Mouse (Mus musculus) midbrain, embryonic 11.5 days (tissue): Measurements from ENCODE around the gene Ehmt2. TPM values are rescaled to one million over a fixed set of nuclear protein-coding genes. Genes with fewer than 3 reads are reported as not detected.

Experiments used
- ATAC-seq: fragments of 200-750 bp; cut with Nextera tagmentation; 2 replicates; pipeline ENCODE4 v1.8.0; 2017; ENCODE audit warnings: moderate TSS enrichment, moderate library complexity; ENCODE audit not compliant: low FRiP score
- DNase-seq: peaks from one replicate; pipeline ENCODE4 v3.0.0; 2015; ENCODE audit warnings: low spot score; ENCODE audit errors: missing footprints
- H3K27ac ChIP-seq: fragments of 300-500 bp; sonication (generic); 2 replicates; pipeline ENCODE4 v1.5.1; 2014; ENCODE audit warnings: low read depth, low read length
- H3K27me3 ChIP-seq: fragments of 300-500 bp; sonication (generic); 2 replicates; pipeline ENCODE4 v1.6.1; 2014; ENCODE audit warnings: mild to moderate bottlenecking, low read length, moderate library complexity, mixed read lengths; ENCODE audit not compliant: control insufficient read depth, insufficient read depth
- H3K36me3 ChIP-seq: fragments of 300-500 bp; sonication (generic); 2 replicates; pipeline ENCODE4 v1.6.1; 2014; ENCODE audit warnings: mild to moderate bottlenecking, low read length, moderate library complexity, mixed read lengths; ENCODE audit not compliant: control insufficient read depth, insufficient read depth
- H3K4me1 ChIP-seq: fragments of 300-500 bp; sonication (generic); 2 replicates; pipeline ENCODE4 v1.6.1; 2014; ENCODE audit warnings: low read length; ENCODE audit not compliant: control insufficient read depth, insufficient read depth
- H3K4me2 ChIP-seq: fragments of 300-500 bp; sonication (generic); 2 replicates; pipeline ENCODE4 v1.6.1; 2014; ENCODE audit warnings: mild to moderate bottlenecking, moderate library complexity
- H3K4me3 ChIP-seq: fragments of 300-500 bp; sonication (generic); 2 replicates; pipeline ENCODE4 v1.5.1; 2014; ENCODE audit warnings: low read depth, low read length
- H3K9ac ChIP-seq: fragments of 300-500 bp; sonication (generic); 2 replicates; pipeline ENCODE4 v1.6.1; 2014; ENCODE audit warnings: low read length
- H3K9me3 ChIP-seq: fragments of 300-500 bp; sonication (generic); 2 replicates; pipeline ENCODE4 v1.6.1; 2016; ENCODE audit warnings: low read length; ENCODE audit not compliant: control insufficient read depth
- WGBS: fragments of 180-500 bp; shearing (Covaris S2); extraction: QIAGEN DNeasy Blood & Tissue Kit; methylation state at CpG from one replicate; pipeline ENCODE4 v1.1.7; 2014; 5-methylcytosine and 5-hydroxymethylcytosine counted together
- polyA plus RNA-seq: library from polyadenylated mRNA; unstranded; fragments of >200 nt; fragmentation: Nextera tagmentation; extraction: Ambion mirVana; gene quantifications from 2 replicates; pipeline ENCODE4 v1.2.1, GENCODE M21; 2014

Ehmt2 gene
- polyA plus RNA-seq, 1 experiment from 2014 or later = 60.5 TPM

DNA sequence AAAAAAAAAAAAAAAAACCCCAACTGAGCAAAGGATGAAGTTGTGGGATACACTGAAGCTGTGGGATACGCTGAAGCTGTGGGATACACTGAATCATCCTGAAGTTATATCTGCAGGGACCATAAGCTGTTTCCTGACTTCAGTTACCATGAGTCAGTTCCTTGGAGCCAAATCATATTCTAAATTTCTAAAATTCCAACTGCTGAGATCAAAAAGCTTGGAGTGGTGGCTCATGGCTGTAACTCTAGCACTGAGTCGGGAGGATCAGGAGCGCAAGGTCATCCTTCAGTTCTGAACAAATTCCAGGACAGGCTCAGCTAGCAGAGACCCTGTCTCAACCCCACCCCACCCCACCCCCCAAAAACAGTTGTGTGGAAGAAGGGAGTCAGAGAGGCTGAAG, 12.7 kb upstream of the Ehmt2 start:
- Histone ChIP-seq H3K27me3 (no peaks in the 10 kb centered on the region), H3K9me3 (no peaks in the 10 kb centered on the region), H3K4me1 (no peaks in the 10 kb centered on the region), H3K4me3 (no peak overlapping the region), H3K9ac (no peak overlapping the region), H3K4me2 (no peak overlapping the region), H3K36me3 (no peaks in the 10 kb centered on the region), H3K27ac (no peak overlapping the region)
- 90% methylated on average over 3 of the region's 3 CpGs for WGBS
- ATAC-seq (no peak), DNase-seq (no peak)

DNA sequence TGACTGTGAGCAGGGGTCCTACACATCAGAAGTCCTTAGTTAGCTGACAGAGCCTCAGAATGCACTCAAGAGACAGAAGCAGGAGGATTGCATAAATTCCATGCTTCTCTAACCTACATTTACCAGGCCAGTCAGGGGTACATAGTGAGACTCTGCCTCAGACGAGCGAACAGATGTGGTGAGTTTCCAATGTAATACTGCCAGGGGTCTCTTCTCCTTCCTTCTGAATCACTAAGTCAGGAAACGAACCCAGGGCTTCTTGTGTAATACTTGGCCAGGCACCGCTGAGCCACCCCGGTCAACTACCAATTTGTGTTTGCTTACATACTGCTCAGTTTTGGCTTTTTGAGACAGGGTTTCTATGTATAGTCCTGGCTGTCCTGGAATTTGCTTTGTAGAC, 10.3 kb upstream of the Ehmt2 start:
- no peak overlapping the region for H3K27ac ChIP-seq

DNA sequence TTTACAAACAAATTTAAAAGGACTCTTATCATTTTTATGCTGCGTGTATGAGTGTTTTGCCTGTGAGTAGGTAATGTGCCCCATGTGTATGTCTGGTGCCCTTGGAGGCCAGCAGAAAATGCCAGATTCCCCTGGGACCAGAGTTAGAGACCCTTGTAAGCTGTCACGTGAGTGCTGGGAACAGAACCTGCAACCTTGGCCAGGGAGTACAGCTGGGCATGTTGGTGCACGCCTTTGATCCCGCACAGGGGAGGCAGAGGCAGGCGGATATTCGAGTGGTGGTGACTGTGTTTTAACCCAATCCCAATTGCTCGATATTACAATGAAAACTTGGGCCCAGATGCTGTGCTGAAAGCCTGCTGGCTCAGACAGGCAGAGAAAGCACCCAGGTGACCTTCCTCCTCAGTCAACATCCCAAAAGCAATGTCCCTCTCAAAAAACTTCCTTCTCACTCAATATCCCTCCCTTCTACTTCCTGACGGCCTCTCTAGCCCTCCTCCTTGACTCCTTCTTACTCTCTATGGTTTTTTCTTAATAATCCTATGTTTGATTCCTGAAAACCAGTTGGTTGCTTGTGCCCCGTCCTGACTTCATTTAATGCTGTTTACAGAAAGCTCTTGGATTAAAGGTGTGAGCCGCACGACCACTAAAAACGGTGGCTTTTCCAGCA, 8.1 kb upstream of the Ehmt2 start:
- no peak for DNase-seq
- 92% methylated on average over 12 of the region's 12 CpGs for WGBS
- H3K27ac ChIP-seq = no peak overlapping the region
- H3K4me1 ChIP-seq = peaks cover 7% of the 10 kb centered on the region
- H3K4me2 ChIP-seq = no peak overlapping the region
- H3K9me3 ChIP-seq = no peaks in the 10 kb centered on the region
- no peaks in the 10 kb centered on the region for H3K36me3 ChIP-seq
- no peaks in the 10 kb centered on the region for H3K27me3 ChIP-seq
- no peak overlapping the region for H3K9ac ChIP-seq
- no peak for ATAC-seq
- H3K4me3 ChIP-seq = no peak overlapping the region

More for the DNA sequence above, 10.3 kb upstream of the Ehmt2 start:
- Histone ChIP-seq H3K9me3 (no peaks in the 10 kb centered on the region), H3K27me3 (no peaks in the 10 kb centered on the region), H3K9ac (no peak overlapping the region), H3K4me2 (no peak overlapping the region), H3K4me3 (no peak overlapping the region), H3K4me1 (no peaks in the 10 kb centered on the region), H3K36me3 (no peaks in the 10 kb centered on the region)
- ATAC-seq = no peak
- DNase-seq = no peak
- WGBS = 88% methylated on average over 5 of the region's 5 CpGs

DNA sequence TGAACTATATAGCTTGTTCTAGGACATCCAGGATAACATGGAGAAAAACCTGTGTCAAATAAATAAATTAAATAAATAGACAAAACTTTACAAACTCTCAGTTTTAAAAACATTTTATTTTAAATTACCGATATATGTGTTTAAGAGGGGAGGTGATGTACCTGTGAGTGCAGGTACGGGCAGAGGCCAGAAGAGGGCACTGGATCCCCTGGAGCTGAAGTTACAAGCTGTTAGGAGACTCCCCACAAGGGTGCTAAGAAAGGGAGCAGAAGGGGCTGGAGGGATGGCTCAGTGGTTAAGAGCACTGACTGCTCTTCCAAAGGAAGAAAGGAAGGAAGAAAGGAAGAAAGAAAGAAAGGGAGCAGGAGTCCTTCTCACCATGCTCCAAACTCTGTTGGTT, 6.9 kb upstream of the Ehmt2 start:
- no peaks in the 10 kb centered on the region for H3K27me3 ChIP-seq
- no peak for DNase-seq
- no peaks in the 10 kb centered on the region for H3K9me3 ChIP-seq
- no peak overlapping the region for H3K9ac ChIP-seq
- no peak overlapping the region for H3K4me3 ChIP-seq
- H3K36me3 ChIP-seq = peaks cover 8% of the 10 kb centered on the region
- no peak overlapping the region for H3K27ac ChIP-seq
- no peak overlapping the region for H3K4me2 ChIP-seq
- no peak for ATAC-seq
- H3K4me1 ChIP-seq = peaks cover 16% of the 10 kb centered on the region
- 94% methylated on average over 2 of the region's 2 CpGs for WGBS

- ATAC-seq = no peak
- Histone ChIP-seq H3K27me3 (no peaks in the 10 kb centered on the region), H3K4me2 (peak overlapping the region; percentile 66; the same call in 1 of the 2 replicates), H3K36me3 (peaks cover 9% of the 10 kb centered on the region), H3K4me1 (peaks cover 24% of the 10 kb centered on the region), H3K9ac (peak overlapping the region; percentile 60), H3K4me3 (peak overlapping the region; percentile 86), H3K27ac (peak overlapping the region; percentile 76), H3K9me3 (no peaks in the 10 kb centered on the region)
- 75% methylated on average over 12 of the region's 12 CpGs for WGBS
- DNase-seq = no peak
Observed at GRCm38 (mm10) chr17:34893072-34893824, 5.0 kb upstream of the Ehmt2 start.

DNA sequence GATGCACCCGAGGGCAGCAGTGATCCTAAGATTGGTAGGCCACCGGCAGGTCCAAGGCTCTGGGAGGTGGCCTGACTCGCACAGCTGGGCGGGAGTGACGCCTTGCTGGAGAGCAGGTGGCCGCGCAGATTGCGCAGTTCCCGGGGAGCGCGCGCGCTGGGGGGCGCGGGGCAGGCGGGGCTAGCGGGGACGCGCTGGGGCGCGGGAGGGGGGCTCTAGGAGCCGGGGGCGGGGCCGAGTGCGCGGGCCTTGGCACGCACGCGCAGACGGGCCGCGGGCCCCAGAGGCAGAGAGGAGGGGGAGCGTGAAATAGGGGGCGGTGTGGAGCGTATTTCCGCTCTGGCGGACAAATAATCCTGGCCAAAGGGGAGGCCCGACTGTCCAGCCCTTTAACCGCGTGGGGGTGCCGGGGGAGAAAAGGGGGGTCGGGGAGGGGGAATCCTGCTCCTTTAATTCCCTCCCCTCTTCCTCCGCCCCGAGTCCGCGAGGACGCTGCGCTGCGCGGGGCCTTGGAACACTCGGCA, 4.1 kb upstream of the Ehmt2 start:
- no peaks in the 10 kb centered on the region for H3K9me3 ChIP-seq
- H3K27ac ChIP-seq = peak overlapping the region; percentile 83
- peaks cover 9% of the 10 kb centered on the region for H3K36me3 ChIP-seq
- H3K27me3 ChIP-seq = no peaks in the 10 kb centered on the region
- peak overlapping the region; percentile 97 for H3K9ac ChIP-seq
- H3K4me3 ChIP-seq = peak overlapping the region; percentile 86
- DNase-seq (peak; percentile 100), ATAC-seq (peak; percentile 88)
- WGBS = 0% methylated on average over 39 of the region's 51 CpGs
- peak overlapping the region; percentile 66 for H3K4me2 ChIP-seq
- peaks cover 24% of the 10 kb centered on the region for H3K4me1 ChIP-seq

GRCm38 (mm10) chr17:34894801-34895530, 3.3 kb upstream of the Ehmt2 start:
- Histone ChIP-seq H3K27ac (peak overlapping the region; percentile 83), H3K36me3 (peaks cover 9% of the 10 kb centered on the region), H3K9ac (peak overlapping the region; percentile 97), H3K4me2 (peak overlapping the region; percentile 66), H3K4me3 (peak overlapping the region; percentile 86), H3K9me3 (no peaks in the 10 kb centered on the region), H3K27me3 (no peaks in the 10 kb centered on the region), H3K4me1 (peaks cover 24% of the 10 kb centered on the region)
- WGBS = 9% methylated on average over 47 of the region's 51 CpGs
- peak; percentile 96 for DNase-seq
- peak; percentile 38 for ATAC-seq

DNA sequence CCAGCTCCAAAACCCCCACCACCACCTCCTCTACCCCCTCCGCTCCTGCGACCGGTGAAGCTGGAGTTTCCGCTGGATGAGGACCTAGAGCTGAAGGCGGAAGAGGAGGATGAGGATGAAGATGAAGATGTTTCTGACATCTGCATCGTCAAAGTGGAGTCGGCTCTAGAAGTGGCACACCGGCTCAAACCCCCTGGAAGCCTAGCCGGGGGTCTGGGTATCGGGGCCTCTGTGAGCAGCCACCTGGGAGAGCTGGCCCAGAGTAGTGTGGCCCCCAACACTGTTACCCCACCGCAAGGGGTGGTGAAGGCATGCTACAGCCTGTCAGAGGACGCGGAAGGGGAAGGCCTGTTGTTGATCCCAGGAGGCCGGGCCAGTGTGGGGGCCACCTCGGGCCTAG, 2.5 kb upstream of the Ehmt2 start:
- DNase-seq (peak; percentile 89), ATAC-seq (no peak)
- peak overlapping the region; percentile 86 for H3K4me3 ChIP-seq
- peak overlapping the region; percentile 97 for H3K9ac ChIP-seq
- H3K9me3 ChIP-seq = no peaks in the 10 kb centered on the region
- no peak overlapping the region for H3K27ac ChIP-seq
- H3K27me3 ChIP-seq = no peaks in the 10 kb centered on the region
- H3K4me2 ChIP-seq = peak overlapping the region; percentile 66
- WGBS = 93% methylated on average over 15 of the region's 15 CpGs
- peaks cover 9% of the 10 kb centered on the region for H3K36me3 ChIP-seq
- H3K4me1 ChIP-seq = peaks cover 26% of the 10 kb centered on the region
